Mouse (Mus musculus): ENCODE data around the gene Rbm46. TPM values are rescaled to one million over a fixed set of nuclear protein-coding genes. Genes with fewer than 3 reads are reported as not detected.

Gene Rbm46
- polyA plus RNA-seq, 1 experiment from 2014 or later: 2.3 TPM

DNA sequence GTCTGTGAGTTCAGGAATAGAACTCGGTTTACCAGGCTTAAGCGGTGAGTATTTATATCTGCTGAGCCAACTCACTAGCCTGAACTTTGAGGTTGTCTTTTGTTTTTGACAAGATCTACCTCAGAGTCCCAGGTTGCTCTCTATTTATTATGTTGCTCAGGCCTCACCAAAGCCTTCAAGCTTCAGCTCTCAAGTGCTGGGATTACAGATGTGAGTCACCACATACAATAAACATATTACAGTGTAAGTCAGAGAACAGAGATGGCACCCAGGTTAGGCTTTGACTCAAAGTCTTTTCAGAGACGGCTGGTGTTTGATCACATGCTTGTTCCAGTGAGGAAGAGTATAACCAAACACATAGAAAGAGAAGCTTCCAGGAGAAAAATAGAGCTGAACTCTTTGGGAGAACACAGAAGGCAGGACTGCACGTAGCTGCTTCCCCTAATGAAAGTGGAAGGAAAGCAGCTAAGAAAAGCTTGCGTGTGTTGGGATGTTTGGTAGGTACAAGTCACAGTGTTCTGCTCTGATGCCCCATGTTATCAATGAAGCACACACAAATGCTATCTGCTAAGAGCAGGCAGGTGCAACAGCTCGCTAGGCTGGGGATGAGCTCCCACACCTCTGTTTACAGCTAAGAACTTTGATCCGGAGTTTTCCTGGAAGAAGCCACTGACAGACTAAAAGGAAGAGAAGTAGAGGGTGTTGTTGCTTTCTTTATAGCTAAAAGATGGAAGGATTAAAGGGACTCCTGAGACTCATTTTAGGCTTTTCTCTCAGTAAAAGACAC, 65.8 kb downstream of the Rbm46 start:
- no peak overlapping the region for H3K4me3 ChIP-seq (replicated peaks; ENCODE audit: low read depth, low read length)
- H3K9me3 ChIP-seq (replicated peaks; ENCODE audit: low read length): no peaks in the 10 kb centered on the region
- no peak overlapping the region for H3K9ac ChIP-seq (ENCODE audit: low read depth, low read length)
- 83% methylated on average over 7 of the region's 7 CpGs for WGBS
- H3K4me2 ChIP-seq (ENCODE audit: low read length): no peak overlapping the region
- ATAC-seq (replicated peaks; ENCODE audit: low FRiP score, low read depth) (no peak), DNase-seq (ENCODE audit: low spot score) (no peak)
- H3K27me3 ChIP-seq (ENCODE audit: insufficient read depth, low read length): no peaks in the 10 kb centered on the region
- H3K36me3 ChIP-seq (ENCODE audit: insufficient read depth, low read length): no peaks in the 10 kb centered on the region
- no peak for TF ChIP-seq CTCF (IDR thresholded peaks at IDR 0.05; ENCODE audit: low read depth)
- no peak overlapping the region for H3K27ac ChIP-seq
- H3K4me1 ChIP-seq (replicated peaks; ENCODE audit: insufficient read depth, low read length): no peaks in the 10 kb centered on the region

GRCm38 (mm10) chr3:82809769-82810168, 66.5 kb downstream of the Rbm46 start:
- ATAC-seq (replicated peaks; ENCODE audit: low FRiP score, low read depth) (no peak), DNase-seq (ENCODE audit: low spot score) (no peak)
- H3K27ac ChIP-seq: no peak overlapping the region
- H3K9ac ChIP-seq (ENCODE audit: low read depth, low read length): no peak overlapping the region
- no peak overlapping the region for H3K4me3 ChIP-seq (replicated peaks; ENCODE audit: low read depth, low read length)
- H3K36me3 ChIP-seq (ENCODE audit: insufficient read depth, low read length): no peaks in the 10 kb centered on the region
- WGBS: 51% methylated on average over 7 of the region's 7 CpGs
- no peaks in the 10 kb centered on the region for H3K4me1 ChIP-seq (replicated peaks; ENCODE audit: insufficient read depth, low read length)
- no peak for TF ChIP-seq CTCF (IDR thresholded peaks at IDR 0.05; ENCODE audit: low read depth)
- H3K4me2 ChIP-seq (ENCODE audit: low read length): no peak overlapping the region
- H3K9me3 ChIP-seq (replicated peaks; ENCODE audit: low read length): no peaks in the 10 kb centered on the region
- H3K27me3 ChIP-seq (ENCODE audit: insufficient read depth, low read length): no peaks in the 10 kb centered on the region

DNA sequence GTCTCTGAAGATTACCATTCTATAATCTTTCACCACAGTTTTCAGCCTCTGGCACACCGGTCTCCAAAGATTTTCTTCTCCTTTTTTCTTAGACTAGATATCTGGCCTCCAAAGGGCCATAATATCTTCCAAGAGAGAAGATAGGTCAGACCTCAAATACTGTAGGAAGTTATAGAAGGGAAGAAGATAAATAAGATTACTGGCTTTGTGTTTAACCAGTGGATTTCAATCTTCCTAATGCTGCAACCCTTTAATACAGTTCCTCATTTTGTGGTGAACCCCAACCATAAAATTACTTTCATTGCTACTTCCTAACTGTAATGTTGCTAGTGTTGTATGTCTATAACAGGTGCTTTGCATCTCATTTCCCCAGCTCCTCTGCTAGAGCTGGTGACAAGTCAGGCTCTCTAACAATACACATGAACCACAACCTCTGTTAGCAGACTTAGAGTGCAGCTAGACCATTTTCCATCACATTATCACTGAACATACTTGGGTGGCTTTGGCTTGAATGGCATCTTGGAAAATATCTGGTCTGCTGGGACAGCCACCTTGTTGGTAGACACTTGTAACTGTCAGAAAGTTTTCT, 67.9 kb downstream of the Rbm46 start:
- DNase-seq (ENCODE audit: low spot score) (no peak), ATAC-seq (replicated peaks; ENCODE audit: low FRiP score, low read depth) (no peak)
- H3K36me3 ChIP-seq (ENCODE audit: insufficient read depth, low read length): no peaks in the 10 kb centered on the region
- no peak overlapping the region for H3K27ac ChIP-seq
- H3K9ac ChIP-seq (ENCODE audit: low read depth, low read length): no peak overlapping the region
- no peak overlapping the region for H3K4me3 ChIP-seq (replicated peaks; ENCODE audit: low read depth, low read length)
- no peaks in the 10 kb centered on the region for H3K9me3 ChIP-seq (replicated peaks; ENCODE audit: low read length)
- no peak for TF ChIP-seq CTCF (IDR thresholded peaks at IDR 0.05; ENCODE audit: low read depth)
- no peaks in the 10 kb centered on the region for H3K4me1 ChIP-seq (replicated peaks; ENCODE audit: insufficient read depth, low read length)
- no peaks in the 10 kb centered on the region for H3K27me3 ChIP-seq (ENCODE audit: insufficient read depth, low read length)
- no peak overlapping the region for H3K4me2 ChIP-seq (ENCODE audit: low read length)
- 91% methylated on average over 1 of the region's 1 CpGs for WGBS

- no peak overlapping the region for H3K4me3 ChIP-seq (replicated peaks; ENCODE audit: low read depth, low read length)
- H3K27me3 ChIP-seq (ENCODE audit: insufficient read depth, low read length): no peaks in the 10 kb centered on the region
- ATAC-seq (replicated peaks; ENCODE audit: low FRiP score, low read depth) (no peak), DNase-seq (ENCODE audit: low spot score) (no peak)
- H3K9ac ChIP-seq (ENCODE audit: low read depth, low read length): no peak overlapping the region
- 86% methylated on average over 7 of the region's 7 CpGs for WGBS
- H3K4me2 ChIP-seq (ENCODE audit: low read length): no peak overlapping the region
- H3K36me3 ChIP-seq (ENCODE audit: insufficient read depth, low read length): no peaks in the 10 kb centered on the region
- no peaks in the 10 kb centered on the region for H3K4me1 ChIP-seq (replicated peaks; ENCODE audit: insufficient read depth, low read length)
- TF ChIP-seq CTCF (IDR thresholded peaks at IDR 0.05; ENCODE audit: low read depth): no peak
- no peak overlapping the region for H3K27ac ChIP-seq
- H3K9me3 ChIP-seq (replicated peaks; ENCODE audit: low read length): no peaks in the 10 kb centered on the region
Measured at GRCm38 (mm10) chr3:82805291-82805690, 71.0 kb downstream of the Rbm46 start.

DNA sequence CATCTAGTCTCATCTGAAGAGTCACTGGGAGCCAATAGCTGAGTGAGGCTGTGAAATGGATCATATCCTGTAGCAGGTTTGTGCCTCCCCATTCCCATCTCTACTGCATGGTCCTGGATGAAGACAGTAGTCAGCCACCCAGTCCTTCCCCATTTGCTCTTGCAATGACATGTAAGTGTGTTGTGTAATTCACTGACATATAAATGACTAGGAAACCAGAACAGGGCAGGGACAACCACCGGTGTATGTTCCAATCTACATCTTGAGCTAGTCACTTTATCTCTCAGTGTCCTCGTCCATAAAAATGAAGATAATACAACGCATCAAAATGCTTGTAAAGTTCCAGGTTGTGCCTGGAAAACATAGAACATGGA, 75.8 kb downstream of the Rbm46 start:
- H3K9ac ChIP-seq (ENCODE audit: low read depth, low read length): no peak overlapping the region
- H3K4me1 ChIP-seq (replicated peaks; ENCODE audit: insufficient read depth, low read length): no peaks in the 10 kb centered on the region
- no peak for TF ChIP-seq CTCF (IDR thresholded peaks at IDR 0.05; ENCODE audit: low read depth)
- H3K36me3 ChIP-seq (ENCODE audit: insufficient read depth, low read length): no peaks in the 10 kb centered on the region
- H3K4me2 ChIP-seq (ENCODE audit: low read length): no peak overlapping the region
- WGBS: 81% methylated on average over 3 of the region's 3 CpGs
- no peak overlapping the region for H3K4me3 ChIP-seq (replicated peaks; ENCODE audit: low read depth, low read length)
- H3K27ac ChIP-seq: no peak overlapping the region
- ATAC-seq (replicated peaks; ENCODE audit: low FRiP score, low read depth) (no peak), DNase-seq (ENCODE audit: low spot score) (no peak)
- no peaks in the 10 kb centered on the region for H3K27me3 ChIP-seq (ENCODE audit: insufficient read depth, low read length)
- H3K9me3 ChIP-seq (replicated peaks; ENCODE audit: low read length): no peaks in the 10 kb centered on the region

DNA sequence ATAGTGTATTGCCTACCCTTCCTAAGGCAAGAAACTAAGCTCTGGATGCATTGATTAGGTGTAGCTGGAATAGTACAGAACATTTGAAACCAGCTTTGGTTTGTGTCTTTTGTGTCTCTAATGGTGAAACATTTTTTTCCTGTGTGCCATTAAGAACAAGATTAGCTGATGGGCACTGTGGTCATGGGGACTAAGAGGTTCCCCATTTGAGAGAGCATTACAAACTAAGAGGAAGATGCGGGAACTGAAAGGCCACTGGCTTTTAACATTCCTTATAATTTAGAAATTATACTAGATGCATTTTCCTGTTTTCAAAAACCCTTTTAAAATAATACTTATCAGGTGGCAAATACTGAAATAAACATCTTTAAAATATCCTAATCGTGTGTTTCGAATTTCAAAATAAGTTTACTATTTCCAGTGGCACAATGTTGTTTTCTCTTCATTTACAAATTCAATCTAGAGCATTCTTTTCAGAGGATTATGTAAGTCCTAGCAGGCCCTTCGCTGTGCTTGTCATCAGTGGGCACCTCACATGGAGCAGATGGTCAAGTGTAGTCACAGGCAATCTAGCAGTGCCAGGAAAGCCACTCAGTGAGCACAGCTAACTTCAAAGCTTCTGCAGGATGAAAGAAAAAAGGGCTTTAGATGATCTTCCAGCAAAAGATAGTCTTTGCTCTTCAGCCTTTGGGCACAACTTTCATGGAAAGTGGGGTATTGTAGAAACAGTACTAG, 76.4 kb downstream of the Rbm46 start:
- Histone ChIP-seq H3K27me3 (ENCODE audit: insufficient read depth, low read length) (no peaks in the 10 kb centered on the region), H3K4me3 (replicated peaks; ENCODE audit: low read depth, low read length) (no peak overlapping the region), H3K9me3 (replicated peaks; ENCODE audit: low read length) (no peaks in the 10 kb centered on the region), H3K27ac (no peak overlapping the region), H3K4me1 (replicated peaks; ENCODE audit: insufficient read depth, low read length) (no peaks in the 10 kb centered on the region), H3K4me2 (ENCODE audit: low read length) (no peak overlapping the region), H3K9ac (ENCODE audit: low read depth, low read length) (no peak overlapping the region), H3K36me3 (ENCODE audit: insufficient read depth, low read length) (no peaks in the 10 kb centered on the region)
- ATAC-seq (replicated peaks; ENCODE audit: low FRiP score, low read depth) (no peak), DNase-seq (ENCODE audit: low spot score) (no peak)
- no peak for TF ChIP-seq CTCF (IDR thresholded peaks at IDR 0.05; ENCODE audit: low read depth)
- 76% methylated on average over 4 of the region's 4 CpGs for WGBS
